Mouse (Mus musculus): ENCODE data around the gene Tmem211.

GRCm38 (mm10) chr5:113214455-113214854 lies 12.3 kb upstream of the Tmem211 start:
- TF ChIP-seq CTCF (IDR thresholded peaks at IDR 0.05; ENCODE audit: borderline replicate concordance, extremely low read depth, insufficient read depth, insufficient read length), result no peak
- no peak for TF ChIP-seq POLR2A (IDR thresholded peaks at IDR 0.05; ENCODE audit: borderline replicate concordance, extremely low read depth, insufficient read depth, insufficient read length, poor library complexity, severe bottlenecking)

Measured in brain, embryonic 14.5 days (tissue).